Mouse (Mus musculus) liver, embryonic 14.5 days (tissue): ENCODE results near the gene Srl.

Experiments used
- CTCF ChIP-seq: IDR thresholded peaks from 2 replicates; pipeline ENCODE4 v1.5.1; 2016; ENCODE audit warnings: antibody characterized with exemption, low read depth, control low read depth
- EP300 ChIP-seq: IDR thresholded peaks from 2 replicates; pipeline ENCODE4 v1.6.1; 2016; ENCODE audit warnings: antibody characterized with exemption, low read depth

GRCm38 (mm10) chr16:4472687-4473086 lies 68.9 kb downstream of the Srl start:
- TF ChIP-seq CTCF (no peak), EP300 (no peak)
